Mouse (Mus musculus): Measurements from ENCODE around the gene Pik3cb. TPM values are rescaled to one million over a fixed set of nuclear protein-coding genes. Genes with fewer than 3 reads are reported as not detected.
A peak's percentile ranks its signal among the peaks of the same experiment; 100 is the strongest.

Pik3cb gene
- total and polyA plus RNA-seq, 2 experiments from 2014 or later, result 3.8 to 5.8 TPM

DNA sequence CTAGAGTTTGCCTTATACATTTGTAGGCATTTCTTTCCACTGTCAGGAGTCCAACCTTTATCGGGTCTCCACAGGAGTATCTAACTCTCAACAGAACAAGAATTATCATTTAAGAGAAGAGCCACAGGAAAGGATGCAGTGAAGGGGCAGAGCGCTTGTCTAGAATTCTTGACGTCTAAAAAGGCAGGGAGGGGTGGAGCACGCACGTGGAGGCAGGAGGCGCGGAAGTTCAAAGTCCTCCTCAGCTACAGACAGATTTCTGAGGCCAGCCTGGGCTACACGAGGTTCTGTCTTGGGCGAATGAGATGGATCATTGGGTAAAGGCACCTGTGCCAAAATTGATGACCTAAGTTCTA, 23.7 kb upstream of the Pik3cb start:
- peak overlapping the region; percentile 28; the same call in 1 of the 2 replicates for H3K4me2 ChIP-seq (ENCODE audit: low read depth, low read length, poor library complexity, severe bottlenecking)

GRCm38 (mm10) chr9:99163420-99164147, 23.2 kb upstream of the Pik3cb start:
- H3K4me3 ChIP-seq (ENCODE audit: low read depth, low read length), result no peak overlapping the region
- ATAC-seq (ENCODE audit: low FRiP score), result no peak
- H3K27me3 ChIP-seq (ENCODE audit: insufficient read depth, low read length), result no peaks in the 10 kb centered on the region
- no peak overlapping the region for H3K27ac ChIP-seq (ENCODE audit: low read depth, low read length)
- 11% methylated on average over 15 of the region's 15 CpGs for WGBS
- no peaks in the 10 kb centered on the region for H3K36me3 ChIP-seq (ENCODE audit: insufficient read depth, low read length)
- peak; percentile 72 for DNase-seq (ENCODE audit: low spot score)
- H3K4me1 ChIP-seq (ENCODE audit: insufficient read depth, low read length), result no peaks in the 10 kb centered on the region
- peak overlapping the region; percentile 28; the same call in 1 of the 2 replicates for H3K4me2 ChIP-seq (ENCODE audit: low read depth, low read length, poor library complexity, severe bottlenecking)
- no peak overlapping the region for H3K9ac ChIP-seq (replicated peaks; ENCODE audit: low read length, poor library complexity, severe bottlenecking)
- no peak for TF ChIP-seq CTCF (IDR thresholded peaks at IDR 0.05)
- no peaks in the 10 kb centered on the region for H3K9me3 ChIP-seq (ENCODE audit: low read length)

More for the DNA sequence above, 23.7 kb upstream of the Pik3cb start:
- Histone ChIP-seq H3K9ac (replicated peaks; ENCODE audit: low read length, poor library complexity, severe bottlenecking) (no peak overlapping the region), H3K27ac (ENCODE audit: low read depth, low read length) (no peak overlapping the region), H3K4me3 (ENCODE audit: low read depth, low read length) (no peak overlapping the region), H3K36me3 (ENCODE audit: insufficient read depth, low read length) (no peaks in the 10 kb centered on the region), H3K27me3 (ENCODE audit: insufficient read depth, low read length) (no peaks in the 10 kb centered on the region), H3K4me1 (ENCODE audit: insufficient read depth, low read length) (no peaks in the 10 kb centered on the region), H3K9me3 (ENCODE audit: low read length) (no peaks in the 10 kb centered on the region)
- ATAC-seq (ENCODE audit: low FRiP score), result no peak
- 53% methylated on average over 9 of the region's 9 CpGs for WGBS
- no peak for DNase-seq (ENCODE audit: low spot score)
- no peak for TF ChIP-seq CTCF (IDR thresholded peaks at IDR 0.05)

DNA sequence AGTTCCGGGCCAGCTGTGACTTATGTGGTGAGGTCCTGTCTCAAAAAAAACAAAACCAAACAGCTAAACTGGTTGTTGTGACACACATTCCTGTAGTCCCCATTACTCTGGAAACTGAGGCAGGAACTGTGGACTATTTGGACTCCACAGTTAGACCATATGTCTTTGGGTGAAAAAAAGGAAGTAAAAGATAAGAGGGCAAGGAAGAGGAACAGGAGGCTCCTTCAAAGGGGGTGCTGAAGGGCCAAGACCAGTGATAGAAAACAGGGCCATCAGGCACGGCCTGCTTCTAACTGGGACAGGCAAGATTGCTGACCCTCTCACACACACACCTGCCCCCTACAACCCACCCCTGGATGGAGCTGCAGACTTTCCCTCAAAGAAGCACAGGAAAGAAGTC, 22.4 kb upstream of the Pik3cb start:
- H3K4me3 ChIP-seq (ENCODE audit: low read depth, low read length), result no peak overlapping the region
- no peak for ATAC-seq (ENCODE audit: low FRiP score)
- no peak overlapping the region for H3K27ac ChIP-seq (ENCODE audit: low read depth, low read length)
- H3K4me2 ChIP-seq (ENCODE audit: low read depth, low read length, poor library complexity, severe bottlenecking), result no peak overlapping the region
- no peaks in the 10 kb centered on the region for H3K36me3 ChIP-seq (ENCODE audit: insufficient read depth, low read length)
- TF ChIP-seq CTCF (IDR thresholded peaks at IDR 0.05), result no peak
- H3K27me3 ChIP-seq (ENCODE audit: insufficient read depth, low read length), result no peaks in the 10 kb centered on the region
- H3K9ac ChIP-seq (replicated peaks; ENCODE audit: low read length, poor library complexity, severe bottlenecking), result no peak overlapping the region
- 87% methylated on average over 2 of the region's 2 CpGs for WGBS
- H3K9me3 ChIP-seq (ENCODE audit: low read length), result no peaks in the 10 kb centered on the region
- H3K4me1 ChIP-seq (ENCODE audit: insufficient read depth, low read length), result no peaks in the 10 kb centered on the region
- no peak for DNase-seq (ENCODE audit: low spot score)

GRCm38 (mm10) chr9:99160780-99161179, 20.4 kb upstream of the Pik3cb start:
- TF ChIP-seq CTCF (IDR thresholded peaks at IDR 0.05), result no peak
- no peak for DNase-seq (ENCODE audit: low spot score)

GRCm38 (mm10) chr9:99159932-99160331, 19.5 kb upstream of the Pik3cb start:
- DNase-seq (ENCODE audit: low spot score) (no peak), ATAC-seq (ENCODE audit: low FRiP score) (no peak)
- no peak overlapping the region for H3K4me3 ChIP-seq (ENCODE audit: low read depth, low read length)
- no peak overlapping the region for H3K9ac ChIP-seq (replicated peaks; ENCODE audit: low read length, poor library complexity, severe bottlenecking)
- H3K27ac ChIP-seq (ENCODE audit: low read depth, low read length), result no peak overlapping the region
- 87% methylated on average over 5 of the region's 5 CpGs for WGBS
- no peaks in the 10 kb centered on the region for H3K36me3 ChIP-seq (ENCODE audit: insufficient read depth, low read length)
- no peak for TF ChIP-seq CTCF (IDR thresholded peaks at IDR 0.05)
- no peaks in the 10 kb centered on the region for H3K4me1 ChIP-seq (ENCODE audit: insufficient read depth, low read length)
- no peaks in the 10 kb centered on the region for H3K27me3 ChIP-seq (ENCODE audit: insufficient read depth, low read length)
- no peaks in the 10 kb centered on the region for H3K9me3 ChIP-seq (ENCODE audit: low read length)
- H3K4me2 ChIP-seq (ENCODE audit: low read depth, low read length, poor library complexity, severe bottlenecking), result no peak overlapping the region

More at GRCm38 (mm10) chr9:99160780-99161179, 20.4 kb upstream of the Pik3cb start:
- Histone ChIP-seq H3K9me3 (ENCODE audit: low read length) (no peaks in the 10 kb centered on the region), H3K9ac (replicated peaks; ENCODE audit: low read length, poor library complexity, severe bottlenecking) (no peak overlapping the region), H3K27me3 (ENCODE audit: insufficient read depth, low read length) (no peaks in the 10 kb centered on the region), H3K27ac (ENCODE audit: low read depth, low read length) (no peak overlapping the region), H3K4me2 (ENCODE audit: low read depth, low read length, poor library complexity, severe bottlenecking) (no peak overlapping the region), H3K4me1 (ENCODE audit: insufficient read depth, low read length) (no peaks in the 10 kb centered on the region), H3K36me3 (ENCODE audit: insufficient read depth, low read length) (no peaks in the 10 kb centered on the region), H3K4me3 (ENCODE audit: low read depth, low read length) (no peak overlapping the region)
- 87% methylated on average over 5 of the region's 5 CpGs for WGBS
- no peak for ATAC-seq (ENCODE audit: low FRiP score)

DNA sequence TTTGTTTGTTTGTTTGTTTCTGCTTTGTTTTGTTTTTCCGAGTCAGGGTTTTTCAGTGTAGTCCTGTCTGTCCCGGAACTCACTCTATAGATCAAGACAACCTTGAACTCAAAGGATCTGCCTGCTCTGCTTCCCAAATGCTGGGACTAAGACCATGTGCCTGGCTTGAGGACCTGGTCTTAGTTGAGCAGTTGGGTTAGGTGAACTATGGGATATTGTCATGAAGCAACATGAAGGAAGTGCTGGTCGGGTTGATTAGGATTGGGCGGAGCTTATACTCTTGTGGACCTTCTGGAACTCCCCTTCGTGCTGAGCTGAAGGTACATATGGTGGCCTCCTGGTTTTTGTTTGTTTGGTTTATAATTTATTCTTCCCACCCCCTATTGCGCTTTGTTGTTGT, 18.3 kb upstream of the Pik3cb start:
- WGBS, result 87% methylated on average over 6 of the region's 6 CpGs
- Histone ChIP-seq H3K27me3 (ENCODE audit: insufficient read depth, low read length) (no peaks in the 10 kb centered on the region), H3K36me3 (ENCODE audit: insufficient read depth, low read length) (peaks cover 2% of the 10 kb centered on the region; the same call in 1 of the 2 replicates), H3K9me3 (ENCODE audit: low read length) (no peaks in the 10 kb centered on the region), H3K27ac (ENCODE audit: low read depth, low read length) (no peak overlapping the region), H3K9ac (replicated peaks; ENCODE audit: low read length, poor library complexity, severe bottlenecking) (no peak overlapping the region), H3K4me3 (ENCODE audit: low read depth, low read length) (no peak overlapping the region), H3K4me1 (ENCODE audit: insufficient read depth, low read length) (no peaks in the 10 kb centered on the region), H3K4me2 (ENCODE audit: low read depth, low read length, poor library complexity, severe bottlenecking) (no peak overlapping the region)
- ATAC-seq (ENCODE audit: low FRiP score) (no peak), DNase-seq (ENCODE audit: low spot score) (no peak)
- TF ChIP-seq CTCF (IDR thresholded peaks at IDR 0.05), result no peak

All from midbrain, postnatal 0 days (tissue).